Mouse (Mus musculus) layer of hippocampus, adult 9-10 months (tissue): ENCODE results near the gene Cfb.
"Not testable (repeated sequence)": the region's sequence is repeated elsewhere in the genome, so short reads cannot be mapped to it uniquely, and the experiment has no call there.

ENCODE experiments used
- DNase-seq: peaks from one replicate; pipeline ENCODE4 v3.0.0; 2022; ENCODE audit warnings: low spot score

The Cfb gene

GRCm38 (mm10) chr17:34862416-34863081 is at the start of gene Cfb:
Gene Cfb (minus strand): TSS chr17:34862518.
- DNase-seq: no peak

GRCm38 (mm10) chr17:34911945-34912351 is 49.6 kb upstream of the Cfb start:
- no peak for DNase-seq

GRCm38 (mm10) chr17:34910982-34911381 is 48.7 kb upstream of the Cfb start:
- no peak for DNase-seq

GRCm38 (mm10) chr17:34902895-34903294 is 40.6 kb upstream of the Cfb start:
- DNase-seq: no peak

- DNase-seq: not testable (repeated sequence)
Measured at GRCm38 (mm10) chr17:34901948-34902347, 39.6 kb upstream of the Cfb start.

GRCm38 (mm10) chr17:34900826-34901225 is 38.5 kb upstream of the Cfb start:
- DNase-seq: not testable (repeated sequence)

GRCm38 (mm10) chr17:34899890-34900243 is 37.5 kb upstream of the Cfb start:
- DNase-seq: no peak

GRCm38 (mm10) chr17:34899053-34899889 is 37.0 kb upstream of the Cfb start:
- DNase-seq: no peak

- no peak for DNase-seq
Measured at GRCm38 (mm10) chr17:34898706-34899052, 36.4 kb upstream of the Cfb start.

- DNase-seq: peak; percentile 39
Measured at GRCm38 (mm10) chr17:34898160-34898586, 35.9 kb upstream of the Cfb start, which contains the start of the genes C2 and Ehmt2. Gene C2 (minus strand): TSS chr17:34898265. Gene Ehmt2 (plus strand): TSS chr17:34898469.

- DNase-seq: peak; percentile 43
Measured at GRCm38 (mm10) chr17:34897373-34898159, 35.2 kb upstream of the Cfb start.

- no peak for DNase-seq
Measured at GRCm38 (mm10) chr17:34896366-34896765, 34.0 kb upstream of the Cfb start.

GRCm38 (mm10) chr17:34895724-34896123 is 33.4 kb upstream of the Cfb start:
- DNase-seq: no peak

- DNase-seq: no peak
Measured at GRCm38 (mm10) chr17:34894801-34895530, 32.6 kb upstream of the Cfb start.

- peak; percentile 82 for DNase-seq
Measured at GRCm38 (mm10) chr17:34894074-34894597, 31.8 kb upstream of the Cfb start.

GRCm38 (mm10) chr17:34893072-34893824 is 30.9 kb upstream of the Cfb start:
- DNase-seq: no peak

GRCm38 (mm10) chr17:34891377-34891776 is 29.1 kb upstream of the Cfb start:
- no peak for DNase-seq

GRCm38 (mm10) chr17:34890074-34890743 is 27.9 kb upstream of the Cfb start:
- DNase-seq: no peak

- no peak for DNase-seq
Measured at GRCm38 (mm10) chr17:34887942-34888341, 25.6 kb upstream of the Cfb start.

- no peak for DNase-seq
Measured at GRCm38 (mm10) chr17:34885615-34886014, 23.3 kb upstream of the Cfb start.
